Mouse (Mus musculus) gonadal fat pad, adult 2 months (tissue): Measurements from ENCODE around the gene Appl2. TPM values are rescaled to one million over a fixed set of nuclear protein-coding genes. Genes with fewer than 3 reads are reported as not detected.

Source experiments
- DNase-seq: peaks from one replicate; pipeline ENCODE4 v3.0.0-alpha.2; 2012; ENCODE audit warnings: low read depth
- polyA plus RNA-seq: library from polyadenylated mRNA; depleted of rRNA; stranded (reverse); fragments of >200 nt; gene quantifications from 2 replicates; pipeline ENCODE4 v1.2.3, GENCODE M21; 2012

The Appl2 gene
- polyA plus RNA-seq, 1 experiment = 17.0 TPM

DNA sequence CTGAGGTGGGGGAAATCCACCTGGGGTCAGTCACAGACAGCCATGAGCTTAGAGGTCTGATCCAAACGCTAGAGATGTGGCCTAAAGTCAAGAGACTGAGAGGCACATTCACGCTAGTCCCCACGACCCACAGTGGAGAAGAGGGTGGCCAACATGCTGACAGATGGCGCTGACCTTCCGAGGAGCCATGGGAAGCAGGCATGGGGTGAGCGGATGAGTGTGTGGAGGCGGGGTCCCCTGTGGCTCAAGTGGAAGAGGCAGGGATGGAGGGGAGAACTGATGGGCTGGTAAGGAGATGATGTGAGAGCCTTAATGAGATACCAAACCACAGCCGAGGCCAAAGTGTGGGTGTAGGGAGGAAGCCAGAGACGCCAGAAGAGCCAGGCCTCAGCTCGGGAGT lies 16.8 kb downstream of the Appl2 start:
- DNase-seq = no peak

DNA sequence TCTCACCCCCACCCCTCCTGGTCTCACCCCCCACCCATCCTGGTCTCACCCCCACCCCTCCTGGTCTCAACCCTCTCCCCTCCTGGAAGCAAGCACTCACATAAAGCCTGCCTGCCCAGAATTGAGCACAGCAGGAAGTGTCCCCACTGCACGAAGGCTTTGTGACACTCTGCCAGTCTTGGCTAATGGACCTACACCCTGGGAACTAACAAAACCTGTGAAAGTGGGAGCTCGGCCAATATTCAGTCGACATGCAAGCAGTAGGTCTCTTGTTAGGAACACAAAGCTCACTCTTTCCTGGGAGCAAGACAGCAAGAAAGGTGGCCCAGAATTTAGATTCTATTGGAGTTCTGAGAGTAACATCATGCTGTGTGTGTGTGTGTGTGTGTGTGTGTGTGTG lies 17.6 kb downstream of the Appl2 start:
- no peak for DNase-seq

DNA sequence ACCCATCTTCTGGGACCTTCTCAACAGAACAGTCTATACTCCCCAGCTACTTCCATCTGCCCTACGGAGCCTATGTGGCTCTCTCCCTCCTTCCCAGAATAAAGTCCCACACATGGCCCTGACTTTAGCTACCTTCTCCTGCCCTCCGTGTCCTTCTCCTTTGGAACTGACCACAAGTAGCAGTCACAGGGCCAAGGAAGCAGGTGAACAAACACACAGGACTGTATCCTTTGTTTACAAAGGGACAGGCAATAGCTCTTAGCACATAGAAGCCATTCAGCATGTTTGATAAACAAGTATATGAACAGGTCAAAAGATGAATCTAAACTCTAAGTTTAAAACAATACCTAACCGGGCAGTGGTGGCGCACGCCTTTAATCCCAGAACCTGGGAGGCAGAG lies 18.7 kb downstream of the Appl2 start:
- no peak for DNase-seq

DNA sequence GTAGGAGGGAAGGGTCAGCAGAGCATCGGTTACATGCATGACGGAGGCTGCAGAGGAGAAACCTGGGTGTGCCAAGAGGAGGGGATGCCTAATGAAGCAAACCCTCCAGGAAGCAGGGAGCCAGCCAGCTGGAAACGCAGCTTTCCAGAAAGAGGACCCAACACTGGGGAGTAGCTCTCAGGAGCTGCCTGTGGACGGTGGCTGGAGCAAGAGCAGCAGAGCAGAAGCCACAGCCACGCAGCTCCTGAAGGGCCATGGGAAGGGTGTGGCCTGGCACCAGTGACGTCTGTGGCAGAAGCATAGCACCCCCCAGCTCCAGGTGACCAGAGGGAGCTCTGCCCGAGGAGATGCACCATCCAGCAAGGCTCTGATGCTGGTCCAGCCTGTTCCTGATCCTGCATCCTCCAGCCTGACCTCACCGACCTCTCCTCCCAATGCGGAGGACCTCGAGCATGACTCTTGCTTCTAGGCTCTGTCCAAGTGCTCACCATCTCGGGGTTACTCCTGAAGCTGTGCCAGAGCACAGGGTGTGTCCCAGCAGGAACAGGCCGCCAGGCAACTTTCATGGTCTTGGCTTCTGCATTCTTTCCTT lies 19.3 kb downstream of the Appl2 start:
- DNase-seq = no peak

DNA sequence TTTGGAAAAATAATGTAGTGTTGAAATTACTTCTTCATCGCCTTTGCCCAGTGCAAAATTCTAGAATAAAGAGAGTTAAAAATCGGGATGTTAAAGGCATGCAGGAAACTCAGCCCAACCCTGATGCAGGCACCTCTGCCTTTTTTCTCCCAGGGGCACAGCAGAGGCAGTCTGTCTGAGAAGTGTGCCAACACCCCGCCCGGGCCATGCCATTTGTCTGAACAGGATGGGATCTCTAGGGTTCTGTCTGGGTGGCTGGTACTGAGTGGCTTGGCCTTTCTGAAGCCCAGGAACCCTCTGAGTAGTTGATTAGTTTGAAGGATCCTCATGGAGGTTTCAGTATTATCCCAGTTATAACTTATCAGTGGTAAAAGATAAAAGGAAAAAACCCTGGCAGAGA lies 20.3 kb downstream of the Appl2 start:
- no peak for DNase-seq

DNA sequence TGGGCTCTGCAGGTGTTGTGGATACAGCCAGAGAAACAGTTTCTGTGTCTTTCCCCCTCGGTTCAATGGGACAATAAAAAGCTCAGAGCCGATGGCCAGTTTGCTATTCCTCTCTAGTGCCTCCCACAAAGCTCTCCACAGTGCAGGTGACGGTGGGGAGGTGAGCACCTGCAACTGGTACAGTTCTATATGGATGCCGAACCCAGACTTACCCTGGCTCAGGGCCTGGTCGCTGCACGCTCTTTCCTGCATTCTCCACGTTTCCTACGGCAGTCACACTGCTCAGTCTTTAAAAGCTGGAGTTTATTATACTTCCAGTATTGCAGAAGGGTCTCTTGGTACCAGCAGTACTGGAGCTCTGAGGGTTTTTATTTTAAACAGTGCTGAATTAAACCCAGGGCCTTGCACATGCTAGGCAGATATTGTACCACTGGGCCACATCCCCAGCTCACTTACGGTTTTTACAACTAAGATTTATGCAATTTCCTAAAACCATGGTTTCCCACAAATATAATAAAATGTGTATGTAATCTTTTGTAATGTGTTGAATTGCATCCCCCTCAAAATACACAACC lies 21.3 kb downstream of the Appl2 start:
- DNase-seq = no peak

DNA sequence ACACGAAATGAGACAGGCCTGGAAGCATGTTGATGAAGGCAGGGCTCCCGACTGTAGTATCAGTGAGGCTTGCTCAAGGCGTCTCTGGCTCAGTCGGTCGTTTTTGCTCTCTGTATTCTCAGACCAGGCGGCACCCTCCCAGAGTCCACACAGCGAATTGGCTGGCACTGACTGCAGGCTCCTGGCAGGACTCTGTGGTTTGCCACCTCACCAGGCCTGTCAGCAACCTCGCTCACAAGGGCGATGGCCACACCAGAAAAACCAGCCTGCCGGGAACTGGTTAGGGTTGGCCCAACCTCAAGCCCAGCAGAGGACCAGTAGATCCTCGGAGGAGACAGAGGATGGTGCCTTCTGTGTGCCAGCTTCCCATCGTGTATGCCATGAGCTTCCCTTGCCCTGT lies 23.7 kb downstream of the Appl2 start:
- no peak for DNase-seq

DNA sequence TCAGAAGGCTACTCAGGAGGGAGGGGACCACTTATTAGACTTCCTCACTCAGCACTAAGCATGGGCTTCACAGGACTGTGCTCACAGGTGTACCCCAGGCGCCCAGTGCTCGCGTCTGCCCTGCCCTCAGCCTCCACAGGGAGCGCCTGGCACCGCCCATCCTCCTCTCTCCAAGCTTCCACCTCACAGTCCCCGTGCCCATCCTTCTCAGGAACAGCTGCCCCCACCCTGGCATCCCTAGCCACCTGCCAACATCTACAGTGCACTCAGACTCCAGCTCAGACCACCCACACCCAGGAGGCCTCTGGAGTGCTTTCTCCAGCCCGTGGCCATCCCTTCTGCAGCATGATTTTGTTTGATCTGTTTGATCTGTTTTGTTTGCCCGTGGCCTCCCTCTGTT lies 24.5 kb downstream of the Appl2 start:
- DNase-seq = no peak

DNA sequence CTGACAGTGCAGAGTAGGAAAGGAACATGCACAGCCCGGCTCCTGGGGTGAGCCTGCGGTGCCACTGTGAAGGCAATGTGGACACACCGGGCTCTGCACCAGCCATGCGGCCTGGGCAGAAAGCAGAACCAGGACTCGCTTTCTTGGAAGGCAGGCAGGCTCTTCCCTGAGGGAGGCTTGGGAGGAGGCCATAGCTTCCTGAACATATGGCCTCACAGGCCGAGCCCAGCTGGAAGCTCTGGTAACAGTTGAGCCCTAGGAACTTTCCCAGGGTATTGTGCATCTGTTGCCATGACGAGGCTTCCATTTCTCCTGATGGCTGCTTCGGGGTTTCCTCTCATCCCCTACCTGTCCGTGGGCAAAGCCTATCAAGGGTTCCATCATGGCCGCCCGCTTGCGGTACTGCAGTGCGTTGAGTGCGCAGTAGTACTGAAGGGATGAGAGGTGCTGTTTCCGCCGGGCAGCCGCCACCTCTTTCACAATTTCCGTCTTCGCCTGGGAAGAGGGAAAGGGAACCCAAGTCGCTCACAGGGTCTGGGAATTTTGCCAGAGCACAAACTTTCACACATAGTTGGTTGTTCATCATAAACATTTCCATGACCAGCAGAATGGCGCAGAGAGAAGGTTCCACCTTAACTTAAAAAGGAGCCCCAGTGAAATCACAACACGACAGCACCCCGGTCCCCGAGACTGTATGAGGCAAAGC lies 28.0 kb downstream of the Appl2 start:
- no peak for DNase-seq

DNA sequence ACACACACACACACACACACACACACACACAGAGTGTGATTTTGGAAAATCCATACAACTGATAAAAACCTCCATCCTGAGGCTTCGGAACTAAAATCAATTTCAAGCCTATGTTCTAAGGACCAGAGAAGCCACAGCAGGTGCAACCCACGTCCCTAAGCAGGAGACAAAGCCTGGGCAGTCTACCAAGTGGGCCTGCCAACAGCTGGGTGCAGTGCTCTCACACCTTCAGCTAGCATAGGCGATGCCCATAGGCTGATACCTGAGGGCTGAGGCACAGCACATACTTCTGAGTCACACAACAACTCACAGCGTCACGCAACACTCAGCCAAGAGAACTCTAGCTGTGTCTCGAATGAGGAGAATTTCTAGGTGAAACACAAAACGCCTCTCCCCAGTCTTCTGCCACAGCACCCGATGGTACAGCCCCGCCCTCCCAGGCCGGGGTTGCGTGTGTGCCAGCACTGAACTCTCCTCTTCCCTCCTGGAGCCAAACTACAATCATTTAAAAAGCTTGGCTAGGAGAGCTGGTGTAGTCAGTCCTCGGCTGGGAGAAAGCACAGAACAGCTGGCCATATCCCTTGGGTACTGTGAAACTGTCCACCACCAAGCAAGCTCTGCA lies 29.6 kb downstream of the Appl2 start:
- peak; percentile 36 for DNase-seq

DNA sequence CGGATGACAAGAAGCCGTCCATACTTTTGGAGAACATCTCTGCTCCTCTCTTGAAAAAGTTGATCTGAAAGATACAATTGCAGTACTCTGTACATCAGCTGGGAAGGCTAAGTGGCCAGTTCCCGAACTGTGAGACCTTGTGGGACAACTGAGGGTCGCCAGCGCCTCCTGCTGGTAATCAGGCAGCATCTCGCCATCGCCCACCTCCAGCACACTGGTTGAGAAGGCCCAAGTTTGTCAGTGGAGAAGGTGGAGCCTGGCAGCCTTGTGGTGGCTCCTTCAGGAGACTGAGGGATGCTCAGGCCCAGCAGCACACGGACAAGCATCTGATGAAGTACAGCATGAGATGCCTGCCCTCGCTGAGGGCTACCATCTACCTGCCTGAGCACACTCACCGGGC lies 31.2 kb downstream of the Appl2 start:
- no peak for DNase-seq

DNA sequence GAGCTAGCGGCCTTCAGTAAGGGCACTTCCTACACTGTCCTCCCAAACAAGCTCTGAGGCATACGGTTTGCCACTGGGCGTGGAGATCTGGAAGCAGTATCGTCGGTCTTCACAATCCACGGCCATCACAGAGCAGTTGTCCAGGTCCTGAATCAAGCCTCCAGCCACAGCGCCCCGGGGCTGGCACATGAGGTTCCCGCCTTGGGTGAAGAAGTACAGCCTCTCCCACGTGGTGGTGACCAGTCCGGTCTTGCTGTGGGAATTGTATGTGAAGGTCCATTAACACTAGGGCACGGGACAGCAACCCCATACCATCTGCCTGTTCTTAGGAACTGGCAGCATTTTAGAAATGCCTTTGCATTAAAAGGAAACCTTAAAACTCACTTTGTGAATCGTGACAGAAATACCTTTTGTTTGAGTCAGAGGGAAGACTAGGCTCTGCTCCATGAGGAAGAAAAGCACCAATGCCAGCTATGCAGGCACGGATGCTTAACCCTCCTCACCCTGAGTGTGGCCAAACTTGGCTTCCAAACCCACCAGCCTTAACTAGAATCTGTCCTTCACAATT lies 35.8 kb downstream of the Appl2 start:
- DNase-seq = no peak

DNA sequence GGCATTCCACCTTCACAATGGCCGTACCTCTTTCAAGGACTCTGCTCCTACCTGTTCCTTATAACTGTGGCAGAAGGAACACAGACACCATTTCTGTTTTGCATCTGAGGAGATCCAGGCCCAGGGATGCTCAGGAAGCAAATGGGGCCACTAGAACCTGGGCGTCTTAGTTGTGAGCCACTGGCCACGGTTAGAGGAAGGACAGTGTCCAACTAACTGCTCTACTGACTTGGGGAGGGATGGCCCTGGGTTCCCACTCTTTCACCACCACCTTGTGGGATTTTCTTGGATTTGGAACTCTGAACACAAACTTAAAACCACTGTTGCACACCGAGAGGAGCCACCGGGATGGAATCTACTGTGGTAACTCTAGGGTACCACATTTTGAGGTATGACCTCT lies 36.7 kb downstream of the Appl2 start:
- no peak for DNase-seq

DNA sequence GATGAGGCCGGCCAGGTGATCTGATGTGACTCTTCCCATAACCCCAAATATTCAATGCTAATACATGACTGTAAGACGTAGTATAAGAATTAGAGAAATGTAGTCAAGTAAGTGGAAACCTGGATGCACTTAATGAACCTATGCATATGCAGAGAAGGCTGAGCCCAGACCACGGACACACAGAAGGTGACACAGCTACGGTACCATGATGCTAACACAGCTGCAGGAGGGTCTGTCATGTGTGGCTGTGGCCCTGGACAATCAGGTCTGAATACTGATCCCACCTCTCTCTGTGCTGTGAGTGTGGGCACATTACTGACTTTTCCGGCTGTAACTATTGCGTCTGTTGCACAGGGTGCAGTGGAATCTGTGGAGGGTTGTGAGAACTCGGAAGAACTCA lies 38.0 kb downstream of the Appl2 start:
- DNase-seq = no peak

DNA sequence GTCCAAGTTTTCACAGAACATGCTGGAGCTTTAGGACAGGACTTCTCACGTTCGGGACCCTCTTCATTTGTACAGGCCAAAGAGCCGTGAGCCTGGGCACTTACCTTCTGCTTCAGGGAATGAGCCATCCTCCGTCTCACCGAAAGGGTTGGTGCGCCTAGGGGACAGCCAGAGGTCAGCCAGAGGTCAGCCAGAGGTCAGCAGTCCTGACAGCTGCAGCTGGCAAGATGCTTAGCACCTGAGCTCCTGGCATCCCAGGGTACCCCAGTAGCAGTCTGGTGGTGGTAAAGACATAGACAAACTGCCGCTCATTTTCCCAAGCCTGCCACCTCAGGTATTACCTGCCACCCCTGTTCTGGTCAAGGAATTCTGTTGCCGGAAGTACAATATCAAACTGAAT lies 39.9 kb downstream of the Appl2 start:
- no peak for DNase-seq

DNA sequence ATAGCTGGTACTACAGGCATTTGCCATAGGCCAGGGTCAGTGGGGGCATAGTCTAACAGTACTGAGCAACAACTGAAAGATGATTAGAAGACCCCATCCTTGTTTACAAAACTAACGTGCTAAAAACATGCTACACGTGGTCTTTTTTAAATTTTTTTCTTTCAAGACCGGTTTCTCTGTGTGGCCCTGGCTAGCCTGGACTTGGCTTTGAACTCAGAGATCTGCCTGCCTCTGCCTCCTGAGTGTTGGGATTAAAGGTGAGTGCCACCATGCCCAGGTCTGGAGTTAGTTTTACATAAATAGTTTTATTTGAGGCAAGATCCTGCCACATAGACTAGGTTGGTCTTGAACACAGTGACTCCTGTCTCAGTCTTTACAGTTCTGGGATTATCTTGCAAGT lies 41.4 kb downstream of the Appl2 start:
- no peak for DNase-seq

DNA sequence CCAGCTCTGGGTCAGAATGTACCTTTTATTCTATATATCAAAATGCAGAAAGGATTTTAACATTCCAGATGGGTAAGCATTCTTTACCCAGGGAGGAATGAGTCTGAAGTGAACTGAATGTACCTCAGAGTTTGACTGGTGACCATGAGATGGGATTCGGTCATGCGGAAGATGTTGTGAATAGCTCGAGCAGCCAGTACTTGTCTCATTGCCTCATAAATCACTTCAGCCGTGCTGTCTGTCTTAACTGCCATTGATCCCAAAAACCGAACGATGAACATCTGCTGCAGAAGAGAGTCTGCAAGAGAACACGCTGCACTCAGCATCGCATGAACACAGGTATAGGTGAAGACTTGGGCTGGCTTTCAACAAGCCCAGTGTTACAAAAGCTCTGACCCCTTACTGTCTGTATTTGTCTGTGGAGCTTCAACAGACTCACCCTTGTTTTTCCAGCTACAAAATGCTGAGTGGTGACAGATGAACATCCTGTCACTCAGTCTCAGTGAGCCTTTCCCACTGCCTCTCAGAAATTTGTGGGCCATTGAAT lies 42.8 kb downstream of the Appl2 start:
- no peak for DNase-seq

DNA sequence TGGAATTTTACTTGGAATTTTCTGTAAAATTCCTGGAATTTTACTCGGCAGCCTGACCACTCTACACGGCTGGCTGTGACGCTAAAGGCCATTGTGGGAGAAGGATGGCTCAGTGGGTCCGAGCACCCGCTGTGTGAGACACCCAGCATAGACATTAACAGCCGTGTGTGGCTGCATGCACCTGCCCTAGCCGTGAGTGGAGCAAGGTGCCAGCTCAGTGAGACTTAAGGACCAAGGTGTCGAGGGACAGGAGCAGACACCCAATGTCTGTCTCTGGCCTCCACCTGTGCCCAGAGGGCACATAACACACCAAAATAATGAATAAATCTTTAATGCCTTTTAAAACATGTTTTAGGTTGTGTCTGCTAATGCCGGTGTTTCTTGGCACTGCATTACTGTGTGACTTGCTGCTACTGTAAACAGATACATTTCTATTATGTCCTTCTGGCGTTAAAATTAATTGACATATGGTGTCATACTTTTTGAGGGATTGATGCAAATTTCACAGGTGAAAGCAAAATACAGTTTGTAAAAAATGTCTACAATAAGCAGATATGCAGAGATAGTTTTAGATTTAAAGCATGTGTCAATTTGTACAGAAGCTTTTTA lies 44.5 kb downstream of the Appl2 start:
- DNase-seq = no peak

DNA sequence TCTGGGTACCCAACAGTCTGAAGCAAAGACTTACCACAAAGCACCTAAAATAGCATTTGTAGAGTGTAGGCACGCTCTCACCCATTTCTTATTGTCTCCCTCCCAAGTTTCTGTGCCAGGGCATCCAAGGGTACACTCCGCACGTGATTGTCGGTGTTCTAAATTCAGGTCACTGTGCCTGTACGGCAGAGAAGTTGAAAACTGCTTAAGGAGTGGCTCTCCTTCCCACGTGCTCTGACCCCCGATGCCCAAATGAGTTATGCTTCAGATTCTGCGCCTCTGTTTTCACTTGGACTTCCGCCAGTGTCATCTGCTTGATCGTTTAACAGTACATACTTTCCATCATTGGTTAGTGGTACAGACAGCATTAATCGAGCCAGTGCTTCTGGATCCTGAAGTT lies 47.9 kb downstream of the Appl2 start:
- no peak for DNase-seq

DNA sequence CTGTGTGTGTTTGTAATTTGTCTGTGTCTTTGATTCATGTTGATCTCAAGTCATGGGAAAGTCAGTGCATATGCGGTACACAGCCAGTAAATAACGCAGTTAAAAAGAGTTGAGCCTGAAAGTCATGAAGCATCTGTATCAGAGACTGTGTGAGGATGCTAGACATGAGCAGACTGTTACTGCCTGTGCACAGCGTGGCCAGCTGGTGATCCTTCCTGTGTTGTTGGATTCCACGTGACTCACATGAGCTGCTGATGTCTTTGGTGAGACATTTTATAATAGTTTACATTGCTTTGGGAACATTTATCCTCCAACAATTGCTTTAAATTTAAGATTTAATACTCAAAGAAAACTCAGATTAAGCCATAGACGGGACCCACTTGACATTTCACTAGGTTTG lies 54.0 kb downstream of the Appl2 start:
- DNase-seq = no peak

DNA sequence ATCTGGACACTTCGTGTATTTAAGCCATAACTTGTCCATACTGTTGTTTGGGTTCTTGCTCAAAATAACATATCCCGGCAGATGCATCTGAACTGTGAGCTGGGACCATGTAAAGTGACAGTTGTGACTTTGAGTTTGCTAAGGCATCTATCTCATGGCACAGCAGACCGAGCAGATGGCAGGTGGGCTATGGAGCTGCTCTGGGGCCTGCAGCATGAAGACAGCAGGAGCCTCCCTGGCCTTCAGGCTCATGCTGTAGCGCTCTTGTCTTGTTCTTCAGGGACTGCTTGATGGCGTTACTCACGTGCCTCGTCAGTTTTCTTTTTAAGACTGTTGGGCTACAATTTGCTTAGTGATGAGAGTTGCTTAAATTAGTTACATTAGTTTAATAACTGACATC lies 55.9 kb downstream of the Appl2 start:
- no peak for DNase-seq

DNA sequence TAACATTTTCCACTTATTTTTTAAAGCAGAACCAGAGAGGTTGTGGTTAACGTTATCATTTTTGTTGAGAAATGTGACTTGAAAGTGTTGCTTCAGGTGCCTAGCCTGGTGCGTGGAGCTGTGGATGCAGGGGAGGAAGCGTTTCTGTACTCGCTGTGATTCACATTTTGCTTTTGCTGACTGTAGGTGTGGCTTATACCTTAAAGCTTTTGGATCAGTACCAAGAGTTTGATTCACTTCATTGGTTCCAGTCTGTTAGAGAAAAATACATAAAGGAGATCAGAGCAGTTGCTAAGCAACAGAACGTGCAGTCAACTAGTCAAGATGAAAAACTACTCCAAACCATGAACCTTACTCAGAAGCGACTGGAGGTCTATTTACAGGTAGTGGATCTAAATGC lies 57.7 kb downstream of the Appl2 start:
- no peak for DNase-seq
